Mouse (Mus musculus) liver, adult (tissue): ENCODE measurements at regions not wholly inside any gene's neighbourhood (a gene's known extent, or its start where the extent isn't known, plus 50 kb on each side); places are given as distances from the start of the nearest gene placed in this dataset.

ENCODE experiments used
- GATA4 ChIP-seq: IDR thresholded peaks from 2 replicates; pipeline ENCODE4 v1.6.1; 2014; ENCODE audit warnings: mild to moderate bottlenecking, low read length; ENCODE audit not compliant: insufficient replicate concordance

DNA sequence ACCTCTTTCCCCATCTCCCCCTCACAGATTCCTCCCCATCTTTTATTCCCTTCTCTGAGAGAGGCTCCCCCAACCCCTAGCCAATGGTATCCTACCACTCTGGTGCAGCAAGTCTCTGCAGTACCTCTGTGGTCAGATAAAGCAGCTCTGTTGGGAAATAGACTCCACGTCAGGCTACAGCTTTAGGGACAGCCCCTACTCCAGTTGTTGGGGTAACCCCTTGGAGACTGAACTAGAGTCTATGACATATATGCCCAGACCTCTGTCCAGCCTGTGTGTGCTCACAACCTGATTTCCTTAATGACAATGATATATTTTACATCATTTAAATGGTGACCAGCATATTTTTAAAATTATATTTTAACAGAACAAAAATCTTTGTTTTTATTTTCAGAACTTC, 1051.3 kb upstream of the Zeb2 start:
- no peak for TF ChIP-seq GATA4

DNA sequence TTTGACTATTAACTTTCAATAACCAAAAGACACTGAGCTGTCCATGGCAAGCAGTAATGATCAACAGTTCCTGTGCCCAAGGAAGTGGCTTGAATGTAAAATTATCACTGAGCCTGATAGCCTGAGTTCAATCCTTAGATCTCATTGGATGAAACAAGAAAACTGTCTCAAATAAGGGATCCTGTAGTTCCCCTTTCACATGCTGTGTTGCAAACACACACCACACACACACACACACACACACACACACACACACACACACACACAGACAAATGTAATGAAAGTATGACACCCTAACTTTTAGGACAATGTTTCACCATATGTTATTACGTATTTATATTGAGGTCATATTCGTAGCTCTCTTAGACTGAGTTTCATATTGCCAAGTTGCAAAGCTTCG, 1032.7 kb upstream of the Zeb2 start:
- TF ChIP-seq GATA4, result no peak

DNA sequence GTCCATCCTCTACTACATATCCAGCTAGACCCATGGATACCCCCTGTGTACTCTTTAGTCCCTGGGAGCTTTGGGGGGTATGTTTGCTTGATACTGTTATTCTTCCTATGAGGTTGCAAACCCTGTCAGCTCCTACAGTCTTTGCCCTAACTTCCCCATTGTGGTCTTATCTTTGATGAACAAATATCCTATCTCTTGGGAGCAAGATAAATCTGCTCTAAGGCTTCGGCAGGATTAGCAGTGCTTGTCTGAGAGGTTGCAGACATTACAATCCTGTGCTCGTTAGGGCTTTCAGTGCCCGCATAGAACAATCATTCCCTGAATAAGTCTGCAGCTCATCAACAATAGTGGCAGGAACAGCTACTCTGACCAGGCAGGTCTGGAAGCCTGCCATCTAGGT, 1002.7 kb upstream of the Zeb2 start:
- no peak for TF ChIP-seq GATA4

DNA sequence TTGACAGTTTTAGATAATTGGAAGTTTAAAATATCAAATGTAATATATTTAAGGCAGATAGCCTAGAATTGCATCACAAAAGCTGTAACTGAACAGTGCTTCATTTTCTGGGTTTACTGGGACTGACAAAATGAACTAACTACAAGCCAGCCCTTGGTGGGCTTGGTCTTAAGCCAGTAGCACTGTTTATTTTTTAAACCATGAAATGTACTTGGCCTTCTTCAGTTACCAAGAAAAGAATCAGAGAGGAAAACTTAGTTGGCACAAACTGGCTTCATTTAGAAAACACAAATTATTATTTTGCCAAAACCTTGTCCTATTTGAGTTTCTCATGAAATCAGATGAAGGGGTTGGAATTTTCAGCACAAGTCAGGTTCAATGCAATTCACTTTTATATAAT, 989.8 kb upstream of the Zeb2 start:
- TF ChIP-seq GATA4, result no peak

DNA sequence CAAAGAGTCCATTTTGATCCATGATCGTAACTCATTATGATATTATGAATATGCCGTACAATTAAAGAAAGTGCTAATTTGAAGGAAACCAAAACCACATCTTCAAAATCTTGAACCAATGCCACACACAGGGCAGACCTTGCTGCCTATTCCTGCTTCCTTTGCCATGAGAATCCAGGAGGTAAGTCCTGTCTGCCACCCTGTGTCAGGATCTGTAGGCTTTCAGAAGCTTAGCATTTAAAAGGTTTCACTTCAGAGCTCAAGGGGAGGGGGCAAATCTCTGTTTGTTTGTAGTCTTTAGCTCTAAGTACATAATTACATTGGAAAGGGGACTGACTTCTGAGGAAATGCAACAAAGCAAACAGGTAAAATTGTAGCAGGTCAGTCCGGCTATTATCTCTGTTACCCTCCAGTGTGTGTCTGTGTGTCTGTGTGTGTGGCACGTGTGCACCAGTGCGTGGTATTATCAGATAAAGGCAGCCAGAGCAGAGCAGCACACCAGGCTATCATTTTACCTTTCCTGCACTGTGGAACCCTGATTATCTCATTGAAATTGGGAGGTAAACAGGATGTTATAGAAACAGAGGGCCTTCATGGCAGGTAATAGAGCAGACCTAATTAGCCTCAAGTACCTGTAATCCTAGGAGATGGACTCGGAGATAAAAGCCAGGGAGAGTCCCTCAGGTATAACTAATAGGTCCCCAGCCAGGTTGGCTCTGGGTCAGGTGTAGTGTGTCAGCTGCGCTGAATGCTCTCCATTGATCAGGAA, 948.0 kb upstream of the Zeb2 start:
- no peak for TF ChIP-seq GATA4

DNA sequence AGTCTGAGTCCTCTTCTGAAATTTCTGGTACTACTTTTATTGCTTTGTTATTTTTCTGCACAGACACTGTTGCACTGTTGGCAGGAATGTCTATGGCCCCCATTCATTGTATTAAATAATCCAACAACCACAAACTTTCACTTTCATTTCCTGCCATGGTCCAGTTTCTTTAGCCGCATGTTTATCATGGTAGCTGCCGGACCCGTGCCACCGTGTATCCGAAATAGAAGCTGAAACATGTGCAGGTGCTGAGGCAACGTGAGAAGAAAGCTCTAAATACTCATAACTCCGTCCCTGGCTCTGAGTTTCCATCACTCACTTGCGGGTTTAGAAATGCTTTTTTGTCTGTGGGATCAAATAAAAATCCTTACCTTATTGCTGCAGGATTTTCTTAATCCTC, 938.5 kb upstream of the Zeb2 start:
- no peak for TF ChIP-seq GATA4

DNA sequence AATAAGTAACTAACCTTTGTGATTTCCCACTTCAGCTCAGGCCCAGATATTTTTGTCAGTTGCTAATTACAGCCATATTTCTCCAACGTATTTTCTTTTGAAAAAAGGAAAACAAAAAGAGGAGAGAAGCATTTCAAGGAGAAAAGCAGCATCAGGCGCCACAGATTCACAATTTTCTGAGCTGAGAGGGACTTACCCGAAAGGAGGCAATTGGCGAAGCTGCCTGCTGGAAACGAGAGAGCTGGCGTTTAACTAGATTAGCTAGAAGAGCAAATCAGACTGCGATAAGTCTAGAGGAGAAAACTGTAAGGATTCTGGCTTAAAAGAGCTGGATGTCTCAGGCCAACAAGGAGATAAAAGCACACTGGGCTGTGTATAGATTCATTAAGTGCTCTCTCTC, 937.7 kb upstream of the Zeb2 start:
- no peak for TF ChIP-seq GATA4

DNA sequence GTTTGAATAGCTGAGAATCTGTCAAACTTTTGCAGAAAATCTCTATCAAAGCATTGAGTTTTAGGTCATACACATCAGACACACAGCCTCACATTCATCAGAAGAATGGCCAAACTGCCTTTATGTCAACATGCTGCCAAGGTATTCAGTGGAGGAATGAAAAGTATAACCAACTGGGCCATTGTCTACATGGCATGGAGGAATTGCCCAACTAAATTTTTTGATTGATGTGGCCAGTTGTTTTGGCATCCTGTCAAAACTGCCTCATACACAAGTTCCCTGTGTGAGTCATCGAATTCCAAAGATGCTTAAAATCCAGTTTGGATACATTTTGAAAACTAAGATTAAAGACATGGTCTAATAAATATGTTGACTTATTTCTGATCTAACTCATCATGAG, 904.7 kb upstream of the Zeb2 start:
- no peak for TF ChIP-seq GATA4

DNA sequence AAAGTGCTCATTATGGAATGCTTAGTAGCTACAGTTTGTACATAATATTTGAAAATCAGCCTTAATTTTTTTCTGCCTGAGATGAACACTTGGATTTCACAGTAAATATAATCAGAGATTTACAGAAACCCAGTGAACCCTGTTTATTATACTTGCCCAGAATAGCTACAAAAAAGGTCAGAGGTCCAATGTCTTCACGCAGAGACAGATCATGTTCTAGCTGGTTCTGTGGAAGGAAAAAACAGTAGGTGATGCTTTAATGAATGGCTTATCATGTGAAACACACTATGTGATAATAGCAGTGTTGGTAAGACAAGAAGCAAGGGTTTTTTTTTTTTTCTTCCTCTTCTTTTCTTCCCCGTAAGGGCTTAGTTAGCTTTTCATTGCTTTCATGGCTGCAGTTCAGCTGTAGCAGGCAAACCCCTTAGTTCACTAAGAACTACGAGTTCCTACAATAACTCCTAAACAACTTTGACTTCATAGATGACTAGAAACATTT, 896.6 kb upstream of the Zeb2 start:
- TF ChIP-seq GATA4, result no peak

DNA sequence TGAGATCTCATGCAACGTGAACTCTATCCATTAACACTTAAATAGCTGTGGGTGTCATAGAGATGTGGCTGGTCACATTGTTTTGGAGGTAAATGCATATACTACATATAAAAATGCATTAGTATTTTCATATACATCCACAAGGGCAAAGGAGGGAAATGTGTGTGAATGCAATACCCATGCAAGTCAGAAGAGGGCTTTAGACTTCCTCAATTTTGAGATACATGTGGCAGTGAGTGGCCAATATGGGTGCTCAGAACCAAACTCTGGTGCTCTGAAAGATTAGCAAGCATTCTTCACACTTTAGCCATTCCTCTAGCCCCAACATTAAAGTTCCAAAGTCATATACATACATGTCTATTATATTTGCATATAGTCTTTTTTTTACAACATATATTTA, 895.5 kb upstream of the Zeb2 start:
- no peak for TF ChIP-seq GATA4

DNA sequence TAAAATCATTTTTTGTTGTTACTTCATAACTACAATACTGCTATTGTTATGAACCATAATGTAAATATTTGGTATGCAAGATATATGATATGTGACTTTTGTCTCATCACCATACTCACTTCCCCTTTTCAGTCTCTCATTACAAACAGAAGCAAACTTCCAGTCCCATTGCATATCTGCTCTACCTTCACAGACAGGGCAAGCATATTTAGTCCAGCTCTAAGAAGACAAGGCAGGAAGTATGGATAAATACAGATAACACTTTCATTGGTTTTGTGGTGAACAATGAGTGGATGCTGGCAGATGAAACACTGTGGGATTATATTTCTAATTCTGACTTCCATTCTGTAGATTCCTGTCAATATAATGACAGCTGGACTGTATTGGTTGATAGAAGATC, 858.0 kb upstream of the Zeb2 start:
- TF ChIP-seq GATA4, result no peak

DNA sequence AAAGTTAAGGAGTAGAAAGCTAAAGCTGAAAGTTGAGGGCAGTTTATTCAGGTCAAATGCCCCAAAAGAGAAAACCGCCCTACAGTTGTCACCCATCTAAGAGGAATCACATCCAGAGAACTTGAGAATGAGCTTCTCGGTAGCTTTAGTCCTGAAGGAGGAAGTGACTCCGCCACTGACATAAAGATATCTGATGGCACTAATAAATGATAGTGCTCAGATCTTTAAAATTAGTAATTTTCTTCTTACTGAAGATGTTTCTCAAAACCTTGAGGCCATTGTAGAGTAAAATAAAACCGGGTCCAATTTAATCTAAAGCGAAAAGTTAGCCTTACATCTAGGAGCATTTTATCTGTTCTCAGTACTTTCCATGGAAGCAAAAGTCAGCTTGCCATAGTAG, 851.4 kb upstream of the Zeb2 start:
- TF ChIP-seq GATA4, result no peak

DNA sequence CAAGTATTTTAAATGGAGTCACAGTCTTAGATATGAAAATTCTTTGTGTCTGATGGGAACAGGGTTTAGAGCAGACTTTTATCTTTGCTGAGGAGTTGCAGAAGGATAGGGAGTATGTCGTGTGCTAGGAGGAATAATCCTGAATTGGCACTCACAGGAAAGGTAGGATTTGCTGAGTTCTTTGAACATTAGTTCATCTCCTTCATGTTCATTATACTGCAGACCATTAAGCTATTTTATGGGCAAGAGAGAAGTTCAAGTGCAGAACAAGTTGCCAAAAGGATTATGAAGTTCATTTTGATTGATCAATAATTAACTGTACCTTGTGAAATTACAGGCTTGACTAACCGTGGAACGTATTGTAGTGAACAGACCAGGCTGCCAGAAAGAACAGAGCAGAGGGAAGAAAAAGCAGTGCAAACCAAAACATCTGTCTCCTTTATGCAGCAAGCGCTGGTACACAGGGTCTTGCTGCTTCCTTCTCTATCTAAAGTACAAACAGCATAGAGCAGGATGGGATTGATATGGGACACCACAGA, 839.7 kb upstream of the Zeb2 start:
- TF ChIP-seq GATA4, result no peak

DNA sequence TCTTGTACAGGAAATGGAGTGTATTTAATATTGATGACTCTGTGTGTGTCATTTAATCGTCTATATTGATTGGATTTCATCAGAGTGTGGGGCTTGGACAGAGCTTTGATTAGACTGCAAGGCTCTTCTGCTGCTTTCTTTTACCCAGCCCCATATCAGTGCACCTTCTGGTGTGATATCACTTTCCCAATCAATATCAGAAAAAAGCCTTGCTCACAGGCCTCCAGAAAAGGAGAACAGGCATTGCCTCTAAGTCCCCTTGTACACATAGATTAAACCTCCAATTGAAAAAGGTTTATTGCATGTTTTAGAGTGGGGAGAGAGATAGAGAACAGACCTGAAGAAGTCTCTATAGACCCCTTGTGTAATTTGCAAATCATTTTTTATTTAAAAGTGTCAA, 831.6 kb upstream of the Zeb2 start:
- no peak for TF ChIP-seq GATA4

DNA sequence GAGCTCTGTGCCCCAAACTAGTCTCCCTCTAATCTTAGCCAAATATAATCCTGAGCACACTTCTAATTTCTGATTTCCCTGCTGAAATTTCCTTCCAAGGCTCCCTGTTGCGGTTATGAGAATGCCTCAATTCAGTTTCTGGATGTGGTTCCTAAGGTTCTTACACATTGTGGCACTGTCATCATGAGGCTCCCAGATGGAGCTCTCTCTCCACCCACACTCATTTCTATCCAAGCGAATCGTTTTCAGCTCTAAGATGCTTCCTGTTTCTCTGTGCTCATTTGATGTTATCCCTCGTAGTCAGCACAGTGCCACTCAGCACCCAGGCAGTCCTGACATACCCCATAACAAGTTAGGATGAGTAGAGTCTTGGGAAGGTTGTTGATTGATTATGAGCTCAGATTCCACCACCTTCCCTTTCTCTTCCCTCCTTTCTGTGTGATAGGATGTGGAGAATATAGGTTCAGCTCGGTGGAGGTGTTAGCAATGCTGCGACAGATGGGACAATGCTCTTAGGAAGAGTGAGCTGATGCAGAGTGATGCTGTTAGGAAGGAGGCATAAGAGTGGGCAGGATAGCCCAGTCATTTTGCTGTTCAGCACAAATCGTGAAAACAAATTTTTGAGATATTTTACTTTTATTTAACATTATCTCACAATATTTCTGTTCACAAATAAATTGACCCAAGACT, 808.7 kb upstream of the Zeb2 start:
- no peak for TF ChIP-seq GATA4

DNA sequence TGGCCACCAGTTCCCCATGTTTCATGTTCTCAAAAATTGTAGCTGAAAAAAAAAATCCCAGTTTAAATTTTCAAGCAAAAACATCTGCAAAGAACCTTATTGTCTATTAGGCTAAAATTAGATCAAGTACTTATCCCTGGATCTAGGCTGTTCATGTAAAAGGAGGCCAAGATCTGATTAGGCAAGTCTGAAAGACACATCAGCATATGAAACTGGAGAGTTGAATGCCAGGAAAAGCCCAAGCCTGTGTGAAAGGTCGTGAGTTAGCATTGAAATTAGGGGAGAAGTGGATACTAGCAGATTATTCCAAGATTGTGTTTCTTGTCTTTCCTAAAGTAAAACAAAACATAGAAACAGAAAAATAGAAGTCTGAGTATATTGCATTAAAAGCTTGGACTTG, 791.7 kb upstream of the Zeb2 start:
- no peak for TF ChIP-seq GATA4
